Mouse (Mus musculus): ENCODE data around the gene Rpa1.

DNA sequence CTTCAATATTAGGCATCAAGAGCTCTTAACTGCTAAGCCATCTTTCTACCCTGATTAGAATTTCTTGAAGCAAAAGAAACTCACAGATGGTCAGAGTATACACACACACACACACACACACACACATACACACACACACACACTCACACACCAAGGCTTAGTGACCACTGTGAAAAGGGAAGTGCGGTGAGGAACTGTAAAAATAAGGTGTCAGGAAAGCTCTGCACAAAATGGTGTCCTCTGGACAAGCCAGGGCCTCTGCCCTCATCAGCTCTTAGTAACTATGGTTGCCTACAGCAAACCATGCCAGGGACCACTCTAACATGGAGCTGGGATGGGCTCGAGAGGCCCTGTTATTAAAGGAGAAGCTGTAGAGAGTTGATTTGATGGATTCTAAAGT, 23.7 kb downstream of the Rpa1 start:
- TF ChIP-seq CTCF (IDR thresholded peaks at IDR 0.05; ENCODE audit: borderline replicate concordance, insufficient read depth, low read length) (no peak), POLR2A (IDR thresholded peaks at IDR 0.05; ENCODE audit: low read depth, low read length) (no peak)
